Mouse (Mus musculus) lung, postnatal 0 days (tissue): Measurements from ENCODE around the gene Gosr1. TPM values are rescaled to one million over a fixed set of nuclear protein-coding genes. Genes with fewer than 3 reads are reported as not detected.

ENCODE experiments used
- ATAC-seq: fragments of 200-750 bp; cut with Nextera tagmentation; 2 replicates; pipeline ENCODE4 v1.8.0; 2017; ENCODE audit warnings: moderate library complexity
- DNase-seq: peaks from one replicate; pipeline ENCODE4 v3.0.0-alpha.2; 2016; ENCODE audit warnings: low spot score
- H3K27ac ChIP-seq: fragments of 300-500 bp; sonication (generic); 2 replicates; pipeline ENCODE4 v1.5.1; 2014; ENCODE audit warnings: antibody characterized with exemption, mild to moderate bottlenecking, low read length, mixed read lengths
- H3K27me3 ChIP-seq: fragments of 300-500 bp; sonication (generic); replicated peaks from 2 replicates; pipeline ENCODE4 v1.6.1; 2014; ENCODE audit warnings: low read length, mixed read lengths; ENCODE audit not compliant: insufficient read depth
- H3K36me3 ChIP-seq: fragments of 300-500 bp; sonication (generic); 2 replicates; pipeline ENCODE4 v1.6.1; 2014; ENCODE audit warnings: low read length, mixed read lengths; ENCODE audit not compliant: insufficient read depth
- H3K4me1 ChIP-seq: fragments of 300-500 bp; sonication (generic); 2 replicates; pipeline ENCODE4 v1.6.1; 2014; ENCODE audit warnings: antibody characterized with exemption, low read depth, low read length, mixed read lengths; ENCODE audit not compliant: insufficient read depth
- H3K4me2 ChIP-seq: fragments of 300-500 bp; sonication (generic); replicated peaks from 2 replicates; pipeline ENCODE4 v1.6.1; 2014; ENCODE audit warnings: low read depth, mild to moderate bottlenecking, low read length, moderate library complexity, mixed read lengths
- H3K4me3 ChIP-seq: fragments of 300-500 bp; sonication (generic); 2 replicates; pipeline ENCODE4 v1.5.1; 2014; ENCODE audit warnings: low read depth, low read length
- H3K9ac ChIP-seq: fragments of 300-500 bp; sonication (generic); replicated peaks from 2 replicates; pipeline ENCODE4 v1.6.1; 2014; ENCODE audit warnings: low read depth, mild to moderate bottlenecking
- H3K9me3 ChIP-seq: fragments of 300-500 bp; sonication (generic); 2 replicates; pipeline ENCODE4 v1.6.1; 2016; ENCODE audit warnings: low read length, mixed read lengths
- CTCF ChIP-seq: IDR thresholded peaks from 2 replicates; pipeline ENCODE4 v1.5.1; 2016; ENCODE audit warnings: antibody characterized with exemption, mild to moderate bottlenecking
- EP300 ChIP-seq: IDR thresholded peaks from 2 replicates; pipeline ENCODE4 v1.6.1; 2016; ENCODE audit warnings: antibody characterized with exemption, mild to moderate bottlenecking, control low read depth
- WGBS: fragments of 180-500 bp; shearing (Covaris S2); extraction: QIAGEN DNeasy Blood & Tissue Kit; methylation state at CpG from one replicate; pipeline ENCODE4 v1.1.7; 2014; 5-methylcytosine and 5-hydroxymethylcytosine counted together
- polyA plus RNA-seq: library from polyadenylated mRNA; unstranded; fragments of >200 nt; fragmentation: Nextera tagmentation; extraction: Ambion mirVana; gene quantifications from 2 replicates; pipeline ENCODE4 v1.2.1, GENCODE M21; 2015

Gosr1 gene
- polyA plus RNA-seq, 1 experiment from 2014 or later = 21.6 TPM

DNA sequence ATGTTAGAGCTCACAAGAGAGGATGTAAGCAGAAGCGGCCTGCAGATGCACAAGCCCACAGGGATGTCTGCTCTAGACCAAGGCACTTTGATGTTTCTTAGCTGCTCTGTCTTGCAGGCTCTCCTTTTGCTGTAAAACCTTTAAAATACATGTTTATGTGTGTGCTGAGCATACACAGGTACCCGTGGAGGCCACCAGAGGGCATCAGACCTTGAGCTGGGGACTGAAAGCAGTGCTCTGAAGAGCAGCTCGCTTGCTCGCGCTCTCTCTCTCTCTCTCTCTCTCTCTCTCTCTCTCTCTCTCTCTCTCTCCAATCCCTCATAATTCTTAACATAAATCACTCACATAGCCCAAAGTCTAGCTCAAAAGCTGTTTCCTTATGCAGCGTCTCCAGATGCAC, 24.3 kb downstream of the Gosr1 start:
- DNase-seq = no peak
- Histone ChIP-seq H3K4me1 (no peaks in the 10 kb centered on the region), H3K9ac (no peak overlapping the region), H3K27ac (no peak overlapping the region), H3K4me3 (no peak overlapping the region), H3K27me3 (no peaks in the 10 kb centered on the region), H3K36me3 (peaks cover 22% of the 10 kb centered on the region; the same call in 1 of the 2 replicates), H3K4me2 (no peak overlapping the region), H3K9me3 (no peaks in the 10 kb centered on the region)
- ATAC-seq = no peak
- TF ChIP-seq EP300 (no peak), CTCF (peak; percentile 61)
- WGBS = 69% methylated on average over 6 of the region's 6 CpGs

DNA sequence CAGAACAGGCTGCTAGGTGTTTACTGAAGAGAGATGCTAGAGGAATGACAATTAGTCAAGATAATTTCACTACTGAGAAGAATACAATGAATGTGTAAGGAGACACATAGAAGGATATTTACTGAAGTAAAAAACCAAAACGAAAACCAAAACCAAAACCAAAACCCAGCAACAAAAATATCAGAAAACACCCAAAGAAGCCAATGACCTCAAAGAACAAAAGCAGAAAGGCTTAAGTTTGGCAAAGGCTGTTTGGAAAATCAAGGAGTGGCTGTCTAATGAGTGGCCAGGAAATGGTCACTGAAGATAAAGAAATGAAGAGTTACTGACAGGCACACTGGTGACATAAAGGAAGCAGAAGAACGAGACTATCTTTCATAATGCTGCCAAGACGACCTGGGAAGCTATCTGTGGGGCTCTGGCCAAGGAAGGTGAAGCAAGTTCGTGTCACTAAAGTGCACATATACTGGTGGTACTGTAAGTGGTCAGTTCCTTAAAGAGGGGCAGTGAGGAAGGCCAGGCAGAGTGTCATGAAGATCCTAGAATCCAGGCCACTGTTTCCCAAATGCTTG, 27.5 kb downstream of the Gosr1 start:
- Histone ChIP-seq H3K9ac (no peak overlapping the region), H3K27me3 (no peaks in the 10 kb centered on the region), H3K36me3 (peaks cover 32% of the 10 kb centered on the region; the same call in 1 of the 2 replicates), H3K9me3 (no peaks in the 10 kb centered on the region), H3K4me2 (no peak overlapping the region), H3K4me1 (no peaks in the 10 kb centered on the region), H3K4me3 (no peak overlapping the region), H3K27ac (peak overlapping the region; percentile 68)
- DNase-seq (peak; percentile 37), ATAC-seq (no peak)
- TF ChIP-seq CTCF = no peak
- TF ChIP-seq EP300 = no peak
- 61% methylated on average over 4 of the region's 4 CpGs for WGBS

DNA sequence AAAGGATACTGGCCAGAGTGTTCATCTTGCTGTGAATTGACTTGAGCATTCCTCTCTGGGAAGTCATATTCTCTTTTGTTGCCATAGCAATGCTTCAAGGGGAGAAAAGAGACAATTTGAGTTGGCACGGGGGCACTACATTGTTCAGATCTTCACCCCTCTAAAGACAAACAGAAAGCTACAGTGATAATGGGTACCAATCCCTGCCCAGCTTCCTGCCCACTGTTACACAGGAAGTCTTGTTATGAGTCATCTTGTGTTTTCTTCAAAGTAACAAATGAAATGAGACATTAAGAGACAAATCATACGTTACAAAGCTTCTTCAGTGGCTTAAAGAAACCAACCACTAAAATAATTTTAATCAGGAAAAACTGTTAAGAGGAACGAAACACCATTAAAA, 28.8 kb downstream of the Gosr1 start:
- H3K27me3 ChIP-seq = no peaks in the 10 kb centered on the region

DNA sequence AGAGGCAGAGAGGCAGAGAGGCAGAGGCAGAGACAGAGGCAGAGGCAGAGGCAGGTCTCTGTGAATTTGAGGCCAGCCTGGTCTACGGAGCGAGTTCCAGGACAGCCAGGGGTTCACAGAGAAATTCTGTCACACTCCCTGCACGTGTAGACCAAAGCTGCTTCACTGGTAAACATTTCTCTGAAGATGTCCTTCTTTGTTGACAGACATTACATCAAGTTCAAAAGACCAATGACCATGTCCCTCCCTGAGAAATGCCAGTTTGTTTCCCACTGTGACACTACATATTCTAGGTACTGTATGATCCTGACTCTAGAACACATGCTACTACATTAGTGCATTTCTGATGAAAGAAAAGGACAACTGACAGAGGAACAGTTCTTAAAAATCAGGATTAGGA, 32.7 kb downstream of the Gosr1 start:
- no peaks in the 10 kb centered on the region for H3K4me1 ChIP-seq
- H3K36me3 ChIP-seq = peaks cover 31% of the 10 kb centered on the region; the same call in 1 of the 2 replicates
- no peak overlapping the region for H3K4me3 ChIP-seq
- H3K9ac ChIP-seq = no peak overlapping the region
- H3K27me3 ChIP-seq = no peaks in the 10 kb centered on the region
- DNase-seq (no peak), ATAC-seq (no peak)
- H3K9me3 ChIP-seq = no peaks in the 10 kb centered on the region
- WGBS = 52% methylated on average over 3 of the region's 3 CpGs
- no peak overlapping the region for H3K4me2 ChIP-seq
- H3K27ac ChIP-seq = peak overlapping the region; percentile 40; the same call in 1 of the 2 replicates
- no peak for TF ChIP-seq CTCF
- TF ChIP-seq EP300 = no peak

More for the DNA sequence above, 28.8 kb downstream of the Gosr1 start:
- Histone ChIP-seq H3K9me3 (no peaks in the 10 kb centered on the region), H3K4me1 (no peaks in the 10 kb centered on the region), H3K9ac (no peak overlapping the region), H3K27ac (peak overlapping the region; percentile 68; the same call in 1 of the 2 replicates), H3K4me2 (no peak overlapping the region), H3K4me3 (no peak overlapping the region), H3K36me3 (peaks cover 32% of the 10 kb centered on the region; the same call in 1 of the 2 replicates)
- 60% methylated on average over 3 of the region's 3 CpGs for WGBS
- peak; percentile 40 for DNase-seq
- TF ChIP-seq CTCF = no peak
- peak; percentile 55 for TF ChIP-seq EP300
- ATAC-seq = peak; percentile 64; the same call in 1 of the 2 replicates

DNA sequence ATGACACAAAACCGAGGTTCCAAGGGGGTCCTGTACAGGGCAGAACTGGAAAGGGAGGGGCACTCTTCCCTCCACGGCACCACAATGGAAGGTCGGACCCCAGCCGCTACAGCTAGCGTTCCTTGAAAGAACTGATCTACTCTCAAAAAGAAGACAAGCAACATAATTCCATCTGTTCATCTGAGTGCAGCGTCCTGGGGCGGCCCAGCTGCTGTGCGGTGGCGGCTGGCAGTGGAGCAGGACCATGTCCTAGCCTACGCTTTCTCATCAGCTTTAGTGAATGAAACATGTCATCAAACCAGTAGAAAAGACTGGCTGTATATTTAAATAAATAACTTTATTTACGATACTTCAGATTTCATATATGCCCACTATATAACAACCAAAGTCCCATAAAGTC, 35.3 kb downstream of the Gosr1 start:
- Histone ChIP-seq H3K4me3 (no peak overlapping the region), H3K4me1 (no peaks in the 10 kb centered on the region), H3K27ac (no peak overlapping the region), H3K9ac (no peak overlapping the region), H3K4me2 (no peak overlapping the region), H3K27me3 (no peaks in the 10 kb centered on the region), H3K36me3 (peaks cover 15% of the 10 kb centered on the region; the same call in 1 of the 2 replicates), H3K9me3 (no peaks in the 10 kb centered on the region)
- ATAC-seq (no peak), DNase-seq (no peak)
- WGBS = 94% methylated on average over 11 of the region's 11 CpGs
- no peak for TF ChIP-seq CTCF
- TF ChIP-seq EP300 = no peak

DNA sequence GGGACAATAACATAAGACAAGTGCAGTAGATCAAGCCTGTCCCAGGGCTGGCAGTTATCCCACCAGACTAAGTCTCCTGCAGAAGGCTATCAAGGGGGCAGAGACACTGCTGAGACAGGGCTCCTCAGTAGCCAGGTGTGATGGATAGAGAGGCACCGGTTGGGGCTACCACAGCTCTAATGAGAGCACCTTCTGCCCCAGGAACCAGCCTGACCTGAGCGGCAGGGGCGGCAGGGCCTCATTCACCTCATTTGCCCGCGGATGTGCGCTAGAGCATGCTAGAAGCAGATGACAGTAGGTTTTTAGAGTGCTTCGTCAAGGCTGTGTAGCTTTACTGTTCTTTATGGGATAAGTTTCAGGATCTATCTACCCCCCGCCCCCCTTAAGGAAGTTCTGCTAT, 39.5 kb downstream of the Gosr1 start:
- DNase-seq (no peak), ATAC-seq (no peak)
- no peak overlapping the region for H3K4me3 ChIP-seq
- no peaks in the 10 kb centered on the region for H3K9me3 ChIP-seq
- 72% methylated on average over 8 of the region's 8 CpGs for WGBS
- no peak overlapping the region for H3K4me2 ChIP-seq
- no peak overlapping the region for H3K27ac ChIP-seq
- H3K9ac ChIP-seq = no peak overlapping the region
- no peak for TF ChIP-seq CTCF
- TF ChIP-seq EP300 = no peak
- H3K27me3 ChIP-seq = no peaks in the 10 kb centered on the region
- H3K36me3 ChIP-seq = 0 out of 2 replicates have a peak, but pooled peaks cover 3% of the 10 kb centered on the region
- H3K4me1 ChIP-seq = no peaks in the 10 kb centered on the region
